Mouse (Mus musculus) thymus, adult 2 months (tissue): Measurements from ENCODE around the gene Ccdc170.

Source experiments
- CTCF ChIP-seq: fragments of 200-500 bp; IDR thresholded peaks from 2 replicates; pipeline ENCODE4 v1.5.1; 2012; ENCODE audit warnings: mild to moderate bottlenecking, control low read depth, low read length, moderate library complexity, borderline replicate concordance; ENCODE audit not compliant: control insufficient read depth, poor library complexity, insufficient read depth; ENCODE audit errors: extremely low read depth
- POLR2A ChIP-seq: fragments of 200-500 bp; IDR thresholded peaks from 2 replicates; pipeline ENCODE4 v1.6.1; 2012; ENCODE audit warnings: mild to moderate bottlenecking, low read length, control low read depth, moderate library complexity; ENCODE audit not compliant: control insufficient read depth, poor library complexity, insufficient read depth; ENCODE audit errors: extremely low read depth

GRCm38 (mm10) chr10:4600796-4601474 is 118.6 kb downstream of the Ccdc170 start:
- TF ChIP-seq CTCF = no peak
- TF ChIP-seq POLR2A = no peak
